Mouse (Mus musculus): ENCODE data around the gene Slc9a8.

DNA sequence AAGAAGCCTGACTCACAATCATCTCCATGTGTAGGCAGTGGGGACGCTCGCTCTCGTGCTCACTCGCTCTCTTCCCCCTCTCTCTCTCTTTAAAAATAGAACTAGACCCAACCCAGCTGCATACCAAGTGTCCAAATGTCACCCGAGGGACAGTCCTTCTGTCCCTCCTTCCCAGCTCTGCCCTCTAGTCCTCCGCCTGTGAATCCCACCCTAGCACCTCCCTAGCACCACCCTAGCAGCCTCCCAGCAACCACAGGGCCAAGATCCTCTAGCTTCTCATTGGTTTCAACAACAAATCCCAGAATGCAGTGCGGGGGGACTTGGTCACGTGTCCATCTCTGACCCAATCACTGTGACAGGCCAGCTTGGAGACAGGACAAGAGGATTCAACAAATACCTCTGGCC is 45.4 kb upstream of the Slc9a8 start:
- no peak for TF ChIP-seq CTCF (IDR thresholded peaks at IDR 0.05; ENCODE audit: control insufficient read depth, insufficient read depth, insufficient read length)
- peak; percentile 83 for TF ChIP-seq USF1 (IDR thresholded peaks at IDR 0.05; ENCODE audit: low read depth)
- TF ChIP-seq MYOD1 (IDR thresholded peaks at IDR 0.05; ENCODE audit: control insufficient read depth, insufficient read length, low read depth), result no peak
- TF ChIP-seq MAX (IDR thresholded peaks at IDR 0.05), result no peak
